Mouse (Mus musculus): ENCODE measurements around the gene Mrpl17. TPM values are rescaled to one million over a fixed set of nuclear protein-coding genes. Genes with fewer than 3 reads are reported as not detected.

Mrpl17 gene
- 111 and 124 TPM in 2 replicates for polyA plus RNA-seq (2012; rRNA removed)

GRCm38 (mm10) chr7:105810877-105811489 is at the start of gene Mrpl17:
Gene Mrpl17 (minus strand): TSS chr7:105811099.

GRCm38 (mm10) chr7:105787285-105788140 is 23.4 kb downstream of the Mrpl17 start, which contains the start of gene Dchs1:
Gene Dchs1 (minus strand): TSS chr7:105787654.

Other genes with a start within 250 kb of the Mrpl17 start
- gene Apbb1, start 229.4 kb downstream of the Mrpl17 start, polyA plus RNA-seq (2012; rRNA removed) = 35.3 and 39.9 TPM in 2 replicates
- gene Hpx, start 211.0 kb downstream of the Mrpl17 start, polyA plus RNA-seq (2012; rRNA removed) = 0.58 and 1.5 TPM in 2 replicates
- gene Trim3, start 177.5 kb downstream of the Mrpl17 start, polyA plus RNA-seq (2012; rRNA removed) = 17.6 and 30.9 TPM in 2 replicates
- 64.7 and 105 TPM in 2 replicates for gene Timm10b, start 171.0 kb downstream of the Mrpl17 start, polyA plus RNA-seq (2012; rRNA removed)
- gene Arfip2, start 170.7 kb downstream of the Mrpl17 start, polyA plus RNA-seq (2012; rRNA removed) = 39.1 and 41.6 TPM in 2 replicates
- 277 and 457 TPM in 2 replicates for gene Gm45799, start 170.5 kb downstream of the Mrpl17 start, polyA plus RNA-seq (2012; rRNA removed)
- 0.15 and 0.43 TPM in 2 replicates for gene Dnhd1, start 160.3 kb downstream of the Mrpl17 start, polyA plus RNA-seq (2012; rRNA removed)
- gene Ilk, start 74.5 kb downstream of the Mrpl17 start, polyA plus RNA-seq (2012; rRNA removed) = 58.7 and 59.1 TPM in 2 replicates
- gene Rrp8, start 73.7 kb downstream of the Mrpl17 start, polyA plus RNA-seq (2012; rRNA removed) = 2.7 and 2.9 TPM in 2 replicates
- 248 and 466 TPM in 2 replicates for gene Taf10, start 66.7 kb downstream of the Mrpl17 start, polyA plus RNA-seq (2012; rRNA removed)
- gene Tpp1, start 58.9 kb downstream of the Mrpl17 start, polyA plus RNA-seq (2012; rRNA removed) = 51.2 and 91.5 TPM in 2 replicates
- 3.3 and 3.4 TPM in 2 replicates for gene Dchs1, start 23.4 kb downstream of the Mrpl17 start, polyA plus RNA-seq (2012; rRNA removed)
- 0.04 and 0.06 TPM in 2 replicates for gene Gm4070, start 142.9 kb upstream of the Mrpl17 start, polyA plus RNA-seq (2012; rRNA removed)

Data from stomach, adult 2 months (tissue).